Mouse (Mus musculus) leukemia stem cell, adult 10-12 weeks (primary cell): ENCODE data around the gene Flad1. TPM values are rescaled to one million over a fixed set of nuclear protein-coding genes. Genes with fewer than 3 reads are reported as not detected.

Source experiments
- polyA plus RNA-seq: library from polyadenylated mRNA; stranded (reverse); fragments of >175 nt; gene quantifications from 2 replicates; pipeline ENCODE4 v1.2.3, GENCODE M21; 2012; ENCODE audit warnings: low replicate concordance

Gene Flad1
- 6.2 and 29.0 TPM in 2 replicates for polyA plus RNA-seq

DNA sequence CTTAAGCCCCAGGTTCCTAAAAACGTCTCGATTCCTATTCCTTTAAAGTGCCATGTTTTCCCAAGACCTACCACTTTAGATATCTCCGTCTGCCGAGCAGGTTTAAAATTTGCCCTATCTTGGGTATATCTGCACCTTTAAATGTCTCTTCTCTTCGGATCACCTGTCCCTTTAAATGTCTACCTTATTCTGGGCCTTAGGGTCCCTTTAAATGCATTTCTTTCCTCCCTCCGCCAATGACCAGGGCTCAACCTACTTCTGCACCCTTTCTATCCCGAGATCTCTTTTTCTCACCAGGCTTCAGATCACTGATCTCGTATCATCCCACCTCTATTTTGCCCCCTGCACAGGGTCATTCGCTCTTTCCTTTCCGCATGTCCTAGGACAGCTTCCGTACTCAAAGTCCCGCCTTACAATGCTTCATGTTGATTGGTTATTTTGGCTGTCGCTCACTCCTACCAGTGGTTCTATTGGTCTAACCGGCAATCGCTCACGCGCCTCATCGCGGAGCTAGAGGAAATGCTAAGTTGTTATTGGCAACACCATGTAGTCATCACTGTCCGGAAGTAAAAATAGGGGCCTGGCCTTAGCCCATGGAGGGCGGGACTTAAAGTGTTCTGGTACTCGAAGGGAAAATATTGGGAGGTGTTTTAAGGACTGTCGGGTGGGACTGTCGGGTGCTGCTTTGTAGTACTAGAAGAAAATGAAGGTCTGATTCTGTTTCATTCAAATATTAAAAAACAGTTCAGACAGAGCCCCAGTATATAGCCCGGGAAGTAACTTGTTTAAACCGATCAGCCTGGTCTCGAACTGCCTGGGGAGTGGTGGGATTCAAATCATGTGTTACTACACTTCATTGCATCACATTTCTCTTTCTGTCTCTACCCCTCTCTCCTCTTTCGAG lies at the start of gene Flad1:
Flad1 (minus strand) TSS at position 381 of the 904 bp plus-strand sequence.

DNA sequence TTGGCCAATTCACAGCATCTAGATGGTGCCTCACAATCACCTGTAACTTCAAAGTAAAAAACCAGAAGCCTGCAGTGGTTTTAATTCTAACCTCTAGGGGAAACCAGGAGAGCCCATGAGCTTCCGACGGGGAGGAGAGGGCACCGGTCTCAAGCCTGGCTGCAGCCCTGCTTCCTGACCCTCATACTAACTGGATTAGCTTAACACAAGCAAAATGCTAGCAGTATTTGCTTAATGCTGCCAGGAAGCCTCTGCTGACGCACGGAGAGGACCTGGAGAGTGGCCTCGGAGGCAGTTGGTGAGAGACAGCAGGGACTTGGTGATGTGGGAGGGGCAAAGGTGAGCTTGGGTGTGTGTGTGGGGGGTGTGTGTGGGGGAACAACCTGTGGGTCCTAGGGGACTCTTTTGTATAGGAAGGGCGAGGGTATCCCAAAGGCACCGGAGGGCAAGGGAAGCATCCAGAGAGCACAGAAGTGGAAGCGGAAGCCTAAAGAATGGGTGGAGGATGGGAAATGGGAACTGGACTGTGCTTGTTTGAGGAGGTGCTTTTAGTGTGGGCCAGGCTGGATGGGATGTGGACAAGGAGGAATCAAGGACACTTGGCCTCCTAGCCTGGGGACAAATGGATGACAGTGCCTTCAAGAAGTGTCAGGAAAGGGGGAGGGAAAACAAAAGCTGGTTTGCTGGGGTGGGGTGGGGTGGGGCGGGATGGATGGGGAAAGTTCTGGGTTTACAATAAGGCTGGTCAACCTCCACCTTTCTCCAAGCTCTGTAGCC lies 42.9 kb upstream of the Flad1 start, which contains the start of gene Pmvk:
Pmvk (plus strand) TSS at position 141 of the 777 bp plus-strand sequence.

DNA sequence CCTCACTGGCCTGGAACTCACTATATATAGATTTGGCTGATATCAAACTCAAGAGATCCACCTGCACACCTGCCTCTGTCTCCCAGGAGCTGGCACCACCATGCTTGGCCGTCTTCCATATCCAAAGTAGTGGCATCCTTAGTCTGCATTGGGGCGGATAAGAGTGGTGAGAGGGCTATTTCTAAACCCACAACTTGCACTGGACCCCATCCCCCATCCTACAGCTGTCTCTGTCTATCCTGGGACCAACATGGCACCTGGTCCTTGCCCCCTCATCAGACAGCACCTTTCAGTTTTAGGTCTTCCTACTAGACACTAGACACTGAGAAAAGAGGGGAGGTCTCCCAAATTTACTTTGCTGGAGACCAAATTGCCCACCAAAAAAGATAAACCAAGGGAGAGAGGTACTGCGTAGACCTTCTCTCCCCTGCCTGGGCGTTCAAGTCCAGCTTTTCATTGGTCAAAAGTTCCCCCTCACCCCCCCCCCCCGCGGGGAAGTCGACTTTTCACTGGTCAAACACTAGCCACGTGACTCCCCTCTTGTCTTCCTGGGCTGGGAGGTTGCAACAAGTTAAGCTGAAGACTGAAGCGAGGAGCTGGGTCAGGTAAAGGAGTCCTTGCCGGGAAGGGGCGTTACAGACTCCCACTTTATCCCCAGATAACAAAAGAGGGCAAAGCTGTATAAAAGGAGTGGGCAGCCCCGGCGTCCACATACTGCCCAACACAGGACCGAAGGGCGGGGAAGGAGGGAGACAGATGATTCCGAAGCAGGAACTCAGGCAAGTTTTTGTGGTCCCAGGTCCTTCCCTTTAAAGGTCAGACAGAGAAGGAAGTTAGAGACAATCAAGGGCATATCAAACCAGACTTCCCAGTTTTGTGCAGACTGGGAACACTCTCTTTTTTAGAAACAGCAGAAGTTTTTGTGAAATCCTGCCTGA lies 24.8 kb upstream of the Flad1 start, which contains the start of gene Pbxip1:
Pbxip1 (plus strand) TSS at position 531 of the 938 bp plus-strand sequence.

DNA sequence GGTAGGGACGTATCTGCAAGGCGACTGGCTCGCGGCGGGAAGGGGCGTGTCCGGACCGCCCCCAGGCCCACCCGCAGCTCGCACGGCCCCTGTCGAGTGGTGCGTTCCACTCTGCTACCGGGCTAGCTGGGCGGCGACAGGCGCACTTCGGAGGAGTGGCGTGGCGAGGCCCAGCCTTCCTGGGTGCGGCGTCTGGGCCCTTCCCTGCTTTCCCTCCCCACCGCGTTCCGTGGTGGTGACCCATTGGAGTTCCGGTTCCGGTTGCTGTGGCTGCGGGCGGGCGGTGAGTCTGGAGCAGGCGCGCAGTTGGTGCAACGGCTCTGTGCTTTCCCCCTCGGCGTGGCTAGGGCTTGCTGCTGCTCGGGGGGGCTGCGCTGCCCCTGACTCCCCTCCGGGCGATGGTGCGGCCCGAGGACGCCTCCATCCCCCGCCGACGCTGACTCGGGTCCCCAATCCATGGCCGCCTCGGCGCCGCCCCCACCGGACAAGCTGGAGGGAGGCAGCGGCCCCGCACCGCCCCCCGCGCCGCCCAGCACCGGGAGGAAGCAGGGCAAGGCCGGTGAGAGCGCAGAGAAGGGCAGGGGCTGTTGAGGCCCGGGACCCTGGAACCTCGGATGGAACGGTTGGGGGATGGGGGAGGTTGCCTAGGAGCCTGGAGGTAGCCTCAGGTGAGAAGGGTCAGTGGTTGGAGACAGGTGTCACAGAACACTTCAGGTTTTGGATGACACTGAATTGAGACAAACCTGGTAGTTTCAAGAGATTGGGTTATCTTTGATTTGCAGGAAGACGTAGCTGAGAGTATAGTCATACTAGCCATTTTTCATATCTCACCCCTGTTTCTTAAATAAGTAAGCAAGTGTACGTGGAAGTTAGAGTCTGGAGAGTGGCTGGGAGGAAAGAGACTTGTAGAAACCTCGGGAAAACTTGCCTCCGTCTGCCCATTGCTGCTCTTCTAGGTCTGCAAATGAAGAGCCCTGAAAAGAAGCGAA lies 18.8 kb upstream of the Flad1 start, which contains the start of gene Pygo2:
Pygo2 (plus strand) TSS at position 44 of the 989 bp plus-strand sequence.

DNA sequence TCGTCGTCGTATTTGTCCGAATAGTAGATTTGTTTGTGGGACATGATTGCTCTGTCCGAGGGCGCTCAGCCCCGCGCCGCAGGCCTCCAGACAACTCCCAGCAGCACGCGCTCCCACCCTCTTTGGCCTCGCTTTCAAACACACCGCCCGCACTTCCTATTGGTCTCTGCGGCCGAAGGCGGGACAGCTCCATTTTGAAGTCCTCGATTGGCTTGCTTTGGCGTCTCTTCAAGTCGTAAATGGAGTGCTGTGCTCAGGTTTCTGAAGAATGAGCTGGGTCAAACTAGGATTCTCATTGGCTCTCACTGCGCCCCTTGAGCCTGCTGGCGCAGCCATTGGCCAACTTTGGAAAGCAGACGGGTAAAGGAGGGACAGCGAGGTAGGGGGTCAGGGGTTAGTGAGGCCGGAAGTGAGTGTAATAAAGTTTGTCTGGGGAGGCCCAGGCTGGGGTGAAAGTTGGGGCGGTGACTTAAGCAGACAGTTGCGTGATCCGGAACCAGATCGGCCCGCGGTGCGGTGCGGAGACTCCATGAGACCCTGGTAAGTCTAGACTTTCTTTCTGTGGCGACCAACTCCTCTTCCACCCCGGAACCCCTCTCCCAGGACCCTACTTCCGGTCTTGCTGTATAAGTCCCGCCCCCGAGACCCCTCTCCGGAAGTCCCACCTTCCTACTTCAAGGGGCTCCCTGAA lies 6.6 kb upstream of the Flad1 start, which contains the start of the genes Cks1b and Shc1:
Cks1b (minus strand) TSS at position 214 of the 691 bp plus-strand sequence.
Shc1 (plus strand) TSS at position 274 of the 691 bp plus-strand sequence.

DNA sequence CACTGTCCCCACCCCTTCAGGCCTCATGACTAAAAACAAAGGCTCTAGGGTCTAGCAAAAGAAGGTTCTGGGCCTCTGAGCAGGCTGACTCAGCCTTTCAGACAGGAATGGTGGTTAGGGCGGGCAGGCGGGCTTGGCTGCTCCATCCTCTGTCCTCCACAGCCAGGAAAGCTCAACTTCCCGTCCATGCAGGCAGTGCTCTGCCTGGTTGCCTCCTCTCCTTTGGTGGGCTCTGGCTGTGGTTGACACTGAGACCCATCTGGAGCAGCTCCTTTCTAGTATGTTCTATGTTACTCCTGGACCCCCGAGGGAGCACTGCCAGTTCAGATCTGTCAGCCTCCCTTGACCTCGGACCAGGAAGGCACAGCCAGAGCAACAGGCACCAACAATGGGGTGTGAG lies 9.0 kb downstream of the Flad1 start, which contains the start of gene Lenep:
Lenep (minus strand) TSS at position 101 of the 400 bp plus-strand sequence.

DNA sequence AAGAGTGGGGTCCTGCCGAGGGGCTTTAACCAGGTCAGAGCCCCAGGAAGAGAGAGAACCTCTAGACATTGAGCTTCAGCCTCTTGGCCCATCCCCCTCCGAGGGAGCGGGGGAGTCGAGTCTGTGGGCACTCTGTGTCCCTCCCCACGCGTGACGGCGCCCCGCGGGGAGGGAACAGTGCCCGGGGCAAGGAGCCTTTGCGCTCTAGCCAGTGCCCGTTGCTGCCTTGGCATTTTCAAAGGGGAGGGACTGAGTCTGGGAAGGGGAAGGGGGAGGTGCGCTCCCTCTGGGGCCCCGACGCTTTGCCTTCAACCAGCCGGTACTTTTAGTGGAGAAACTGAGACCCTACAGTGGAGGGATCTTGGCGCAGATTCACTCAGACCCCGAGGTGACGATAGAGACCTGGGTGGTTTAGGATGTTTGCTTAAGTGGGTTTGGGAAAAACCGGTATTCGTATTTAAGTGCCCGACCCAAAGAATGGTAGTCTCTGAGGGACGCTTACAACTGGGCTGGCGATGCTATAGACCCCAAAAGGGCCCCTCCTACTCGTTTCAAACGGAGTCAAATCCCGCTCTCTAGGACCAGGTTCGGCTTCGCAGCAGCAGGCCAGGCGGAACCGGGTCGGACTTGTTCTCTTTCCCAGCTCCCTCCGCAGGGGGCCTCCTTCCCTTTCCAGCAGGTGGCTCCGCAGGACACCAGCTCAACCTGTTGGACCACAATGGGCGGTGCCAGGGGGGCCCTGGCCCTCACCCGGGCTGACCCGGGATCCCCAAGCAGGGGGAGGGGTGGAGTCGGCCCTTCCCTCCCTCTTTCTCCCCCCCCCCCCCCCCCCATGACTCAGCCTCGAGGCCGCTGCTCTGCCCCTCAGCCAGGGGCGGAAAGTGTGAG lies 17.4 kb downstream of the Flad1 start, which contains the start of gene Zbtb7b:
Zbtb7b (minus strand) TSS at position 771 of the 888 bp plus-strand sequence.

DNA sequence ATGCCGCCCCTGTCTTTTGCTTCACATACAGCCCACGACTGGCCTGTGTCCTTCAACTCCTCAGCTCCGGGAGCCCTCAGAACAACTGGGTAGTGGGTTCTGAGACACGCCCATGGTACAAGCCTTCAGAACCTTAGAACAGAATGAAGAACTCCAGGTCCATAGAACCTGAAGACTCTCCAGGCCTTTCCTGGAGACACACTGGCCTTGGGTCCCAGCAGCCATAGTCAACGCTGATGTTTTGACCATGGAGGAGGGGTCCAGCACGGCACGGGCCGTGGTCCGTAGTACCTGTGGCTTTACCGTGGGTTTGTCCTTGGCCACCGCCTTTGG lies 46.6 kb downstream of the Flad1 start, which contains the start of gene Dcst1:
Dcst1 (minus strand) TSS at position 101 of the 333 bp plus-strand sequence.

DNA sequence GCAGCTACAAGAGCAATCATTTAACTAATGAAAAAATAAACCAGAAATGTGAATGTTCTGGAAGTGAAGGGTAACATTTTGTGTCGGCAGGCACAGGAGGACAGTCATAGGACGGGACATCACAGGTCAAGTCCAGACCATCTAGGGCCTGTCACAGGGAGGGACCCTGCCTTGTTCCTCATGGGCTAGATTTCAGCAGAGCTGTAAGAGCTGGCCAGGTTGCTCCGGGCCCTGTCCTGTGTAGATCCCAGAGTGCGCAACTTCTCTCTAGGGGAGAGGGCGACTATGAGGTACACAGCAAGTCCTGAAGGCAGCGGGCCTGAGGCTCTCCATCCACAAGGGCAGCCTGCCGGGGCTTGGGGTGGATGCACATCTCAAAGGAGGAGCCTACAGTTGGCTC lies 50.0 kb downstream of the Flad1 start, which contains the start of gene Dcst2:
Dcst2 (plus strand) TSS at position 301 of the 400 bp plus-strand sequence.

Other genes with a start within 250 kb of the Flad1 start
- 23.7 and 40.4 TPM in 2 replicates for gene Clk2, start 247.1 kb downstream of the Flad1 start, polyA plus RNA-seq
- 198 and 209 TPM in 2 replicates for gene Scamp3, start 234.4 kb downstream of the Flad1 start, polyA plus RNA-seq
- gene Fam189b, start 228.7 kb downstream of the Flad1 start, polyA plus RNA-seq = 55.0 and 89.5 TPM in 2 replicates
- gene Gba, start 208.9 kb downstream of the Flad1 start, polyA plus RNA-seq = 5.4 and 6.8 TPM in 2 replicates
- 0.07 and 0.12 TPM in 2 replicates for gene Thbs3, start 196.7 kb downstream of the Flad1 start, polyA plus RNA-seq
- gene Mtx1, start 184.8 kb downstream of the Flad1 start, polyA plus RNA-seq = 448 and 636 TPM in 2 replicates
- 0.77 TPM in 1 of 2 replicates, not detected in the other for gene Muc1, start 182.8 kb downstream of the Flad1 start, polyA plus RNA-seq
- gene Krtcap2, start 165.9 kb downstream of the Flad1 start, polyA plus RNA-seq = 48.3 and 213 TPM in 2 replicates
- gene Trim46, start 165.6 kb downstream of the Flad1 start, polyA plus RNA-seq = 2.6 and 5.4 TPM in 2 replicates
- gene Dpm3, start 152.5 kb downstream of the Flad1 start, polyA plus RNA-seq = 175 and 302 TPM in 2 replicates
- gene Slc50a1, start 141.3 kb downstream of the Flad1 start, polyA plus RNA-seq = 10.0 and 13.3 TPM in 2 replicates
- gene Efna1, start 130.7 kb downstream of the Flad1 start, polyA plus RNA-seq = 0.14 and 1.4 TPM in 2 replicates
- not detected in 2 replicates for gene Efna3, start 88.9 kb downstream of the Flad1 start, polyA plus RNA-seq
- 0.39 and 0.50 TPM in 2 replicates for gene Efna4, start 73.8 kb downstream of the Flad1 start, polyA plus RNA-seq
- 28.1 and 30.7 TPM in 2 replicates for gene Adam15, start 61.9 kb downstream of the Flad1 start, polyA plus RNA-seq
- gene Dcst2, start 49.9 kb downstream of the Flad1 start, polyA plus RNA-seq = not detected in 2 replicates
- not detected in 2 replicates for gene Dcst1, start 46.6 kb downstream of the Flad1 start, polyA plus RNA-seq
- 48.8 and 81.5 TPM in 2 replicates for gene Zbtb7b, start 17.1 kb downstream of the Flad1 start, polyA plus RNA-seq
- not detected in 2 replicates for gene Lenep, start 9.1 kb downstream of the Flad1 start, polyA plus RNA-seq
- 26.6 and 26.7 TPM in 2 replicates for gene Cks1b, start 6.5 kb upstream of the Flad1 start, polyA plus RNA-seq
- gene Shc1, start 6.6 kb upstream of the Flad1 start, polyA plus RNA-seq = 159 TPM in 2 replicates
- 423 and 488 TPM in 2 replicates for gene Pygo2, start 18.3 kb upstream of the Flad1 start, polyA plus RNA-seq
- 12.7 and 17.4 TPM in 2 replicates for gene Pbxip1, start 24.8 kb upstream of the Flad1 start, polyA plus RNA-seq
- gene Pmvk, start 42.7 kb upstream of the Flad1 start, polyA plus RNA-seq = 1.3 and 13.0 TPM in 2 replicates
- 0.07 TPM in 1 of 2 replicates, not detected in the other for gene Kcnn3, start 108.3 kb upstream of the Flad1 start, polyA plus RNA-seq